Mouse (Mus musculus) stomach, postnatal 0 days (tissue): ENCODE measurements around the gene Eif4enif1.
A peak's percentile ranks its signal among the peaks of the same experiment; 100 is the strongest.

Experiments
- CTCF ChIP-seq: IDR thresholded peaks from 2 replicates; pipeline ENCODE4 v1.5.1; 2016; ENCODE audit warnings: antibody characterized with exemption, low read depth, mild to moderate bottlenecking, moderate library complexity
- EP300 ChIP-seq: optimal IDR thresholded peaks from 2 replicates; pipeline ENCODE3; 2016; ENCODE audit warnings: antibody characterized with exemption

GRCm38 (mm10) chr11:3289803-3290639 lies 87.8 kb downstream of the Eif4enif1 start:
- TF ChIP-seq CTCF (peak; percentile 68), EP300 (no peak)
